Mouse (Mus musculus): Measurements from ENCODE around the gene Lrrc52.

DNA sequence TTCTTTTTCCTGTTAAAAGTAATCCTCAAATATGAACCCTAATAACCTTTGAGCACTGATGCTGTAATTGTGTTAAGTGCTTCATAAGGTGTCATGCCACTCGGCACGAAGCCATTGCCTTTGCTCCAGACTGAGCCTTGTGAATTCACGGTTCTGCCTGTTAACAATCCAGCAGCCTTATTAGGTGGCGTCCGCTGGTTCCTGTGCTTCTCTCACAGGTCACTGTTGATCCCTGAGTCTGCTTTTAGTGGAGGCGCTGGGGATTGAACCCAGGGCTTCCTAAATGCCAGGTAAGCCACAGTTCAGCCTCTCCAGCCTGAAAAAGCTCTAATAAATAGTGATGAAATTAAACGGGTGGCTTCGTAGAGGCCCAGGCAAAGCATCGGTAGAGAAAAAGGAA lies 45.0 kb upstream of the Lrrc52 start:
- TF ChIP-seq CTCF (IDR thresholded peaks at IDR 0.05; ENCODE audit: insufficient read depth, low read length) (no peak), POLR2A (IDR thresholded peaks at IDR 0.05; ENCODE audit: borderline replicate concordance, extremely low read depth, low read depth, low read length) (no peak)

Data from lung, adult 2 months (tissue).